19 mouse cellular contexts compared by ENCODE assay signal in genomic region chr7:30954036-30954435, GRCm38 (mm10). TPM values are rescaled to one million over a fixed set of nuclear protein-coding genes. Genes with fewer than 3 reads are reported as not detected.
DNase-seq lines count a peak whose midpoint lies in the region; ATAC-seq and TF ChIP-seq lines count a peak whose summit lies in the region.
"Had no signal": no experiment of that assay in that cellular context is flagged by ENCODE, and none has a peak within 500 bp of the region (broad histone marks: within the 10 kb centered on the region; RNA-seq: fewer than 3 reads in every experiment).

No protein-coding gene starts in this region.

- no peak for ATAC-seq in cerebellum, adult (ENCODE audit: insufficient number of reproducible peaks, low FRiP score, low TSS enrichment)
- ATAC-seq in liver, embryonic 12.5 days: no peak; the same call in 1 of the 2 replicates
- peak; percentile 32 for ATAC-seq in liver, embryonic 15.5 days (ENCODE audit: insufficient read depth)
- ATAC-seq in erythroid progenitor cell, adult 5-6 weeks (replicated peaks; ENCODE audit: low FRiP score, poor library complexity, severe bottlenecking): no peak
- ATAC-seq: forebrain, postnatal 0 days had no signal

- peaks cover 7% of the 10 kb centered on the region; the same call in 1 of the 2 replicates for H3K79me2 ChIP-seq in liver, adult 2 months (ENCODE audit: control insufficient read depth, insufficient read depth, low read length)

- H3K36me3 ChIP-seq in liver, adult 2 months (ENCODE audit: control insufficient read depth, insufficient read depth, low read length): peaks cover 23% of the 10 kb centered on the region
- peaks cover 75% of the 10 kb centered on the region for H3K36me3 ChIP-seq in liver, embryonic 12.5 days
- peaks cover 75% of the 10 kb centered on the region for H3K36me3 ChIP-seq in liver, embryonic 15.5 days (replicated peaks)

- H3K9ac ChIP-seq in liver, adult 2 months (ENCODE audit: low read depth, low read length): peak overlapping the region; percentile 55; the same call in 1 of the 2 replicates
- H3K9ac ChIP-seq in liver, embryonic 12.5 days: no peak overlapping the region
- H3K9ac ChIP-seq in liver, embryonic 15.5 days: no peak overlapping the region
- H3K9ac ChIP-seq: forebrain, postnatal 0 days; hindbrain, embryonic 15.5 days; midbrain, embryonic 12.5 days; neural tube, embryonic 12.5 days had no signal

- no peak overlapping the region for H3K4me2 ChIP-seq in liver, embryonic 12.5 days
- H3K4me2 ChIP-seq in liver, embryonic 15.5 days: no peak overlapping the region
- H3K4me2 ChIP-seq: hindbrain, embryonic 15.5 days; midbrain, embryonic 12.5 days; neural tube, embryonic 12.5 days had no signal

- peak; percentile 21 to 26 for DNase-seq in cerebellum, adult 2 months
- peak; percentile 98 for DNase-seq in liver, adult 2 months (ENCODE audit: extremely low read depth, low read depth, low spot score)
- peak; percentile 47 to 65 for DNase-seq in adrenal gland, adult 18-20 months (ENCODE audit: low spot score in 2 of 2)
- DNase-seq in left cerebral cortex, postnatal 36 days (ENCODE audit: low spot score in 2 of 2): no peak
- DNase-seq: forebrain, postnatal 0 days; kidney, adult 9 months; right cerebral cortex, adult 18-20 months; thymus, adult 18-20 months had no signal

- H3K4me3 ChIP-seq in cerebellum, adult 2 months (replicated peaks; ENCODE audit: insufficient read depth, low read depth, low read length): no peak overlapping the region
- no peak overlapping the region for H3K4me3 ChIP-seq in liver, adult 2 months (ENCODE audit: insufficient read depth, low read depth, low read length)
- no peak overlapping the region for H3K4me3 ChIP-seq in liver, embryonic 12.5 days
- no peak overlapping the region for H3K4me3 ChIP-seq in liver, embryonic 15.5 days (replicated peaks)
- H3K4me3 ChIP-seq: hindbrain, embryonic 15.5 days; midbrain, embryonic 12.5 days; neural tube, embryonic 12.5 days had no signal

- intact Hi-C loops in left cerebral cortex, postnatal 36 days (cut with DNase I): no loop called here

- TF ChIP-seq POLR2A in cerebellum, adult 2 months (IDR thresholded peaks at IDR 0.05; ENCODE audit: borderline replicate concordance, insufficient read depth, low read length): no peak
- no peak for TF ChIP-seq POLR2A in liver, adult 2 months (IDR thresholded peaks at IDR 0.05; ENCODE audit: extremely low read depth, insufficient read depth, low read length)

- no peak overlapping the region for H3K27ac ChIP-seq in cerebellum, adult 2 months (ENCODE audit: insufficient read depth, low read length)
- H3K27ac ChIP-seq in liver, adult 2 months (replicated peaks; ENCODE audit: insufficient read depth, low read depth, low read length): peak overlapping the region; percentile 87
- H3K27ac ChIP-seq in liver, embryonic 12.5 days: no peak overlapping the region
- H3K27ac ChIP-seq in liver, embryonic 15.5 days (replicated peaks): peak overlapping the region; percentile 21; the same call in 1 of the 2 replicates
- H3K27ac ChIP-seq: hindbrain, embryonic 15.5 days; midbrain, embryonic 12.5 days; neural tube, embryonic 12.5 days had no signal

- H3K4me1 ChIP-seq in cerebellum, adult 2 months (ENCODE audit: control insufficient read depth, insufficient read depth, low read length): peaks cover 17% of the 10 kb centered on the region
- peaks cover 38% of the 10 kb centered on the region for H3K4me1 ChIP-seq in liver, adult 2 months (ENCODE audit: control insufficient read depth, insufficient read depth, low read length)
- peaks cover 38% of the 10 kb centered on the region for H3K4me1 ChIP-seq in liver, embryonic 12.5 days
- peaks cover 46% of the 10 kb centered on the region for H3K4me1 ChIP-seq in liver, embryonic 15.5 days (replicated peaks)

- H3K27me3 ChIP-seq in cerebellum, adult 2 months (ENCODE audit: control insufficient read depth, insufficient read depth, low read length): no peaks in the 10 kb centered on the region
- H3K27me3 ChIP-seq in liver, adult 2 months (ENCODE audit: control insufficient read depth, insufficient read depth, low read length): no peaks in the 10 kb centered on the region
- no peaks in the 10 kb centered on the region for H3K27me3 ChIP-seq in liver, embryonic 12.5 days (replicated peaks)
- no peaks in the 10 kb centered on the region for H3K27me3 ChIP-seq in liver, embryonic 15.5 days
- H3K27me3 ChIP-seq: hindbrain, embryonic 15.5 days; midbrain, embryonic 12.5 days; neural tube, embryonic 12.5 days had no signal

- H3K9me3 ChIP-seq in liver, embryonic 12.5 days (replicated peaks): no peaks in the 10 kb centered on the region
- no peaks in the 10 kb centered on the region for H3K9me3 ChIP-seq in liver, embryonic 15.5 days (replicated peaks)
- H3K9me3 ChIP-seq: hindbrain, embryonic 15.5 days; midbrain, embryonic 12.5 days; neural tube, embryonic 12.5 days had no signal

- WGBS in cerebellum, adult 2 months: 38% methylated on average over 3 of the region's 3 CpGs
- 22% methylated on average over 3 of the region's 3 CpGs for WGBS in liver, adult 2 months
- WGBS in liver, embryonic 12.5 days (ENCODE audit: insufficient replicate concordance): 69% methylated on average over 3 of the region's 3 CpGs
- 71% methylated on average over 3 of the region's 3 CpGs for WGBS in liver, embryonic 15.5 days (ENCODE audit: insufficient replicate concordance)

- no peak for TF ChIP-seq CTCF in cerebellum, adult 2 months (IDR thresholded peaks at IDR 0.05; ENCODE audit: borderline replicate concordance, insufficient read depth, low read depth, low read length)
- no peak for TF ChIP-seq CTCF in liver, adult 2 months (IDR thresholded peaks at IDR 0.05; ENCODE audit: low read depth, low read length)

RNA-seq across cellular contexts. Expression of gene Usf2, which starts 2.6 kb away (rescaled TPM):
- polyA plus RNA-seq in cerebellum, adult 2 months (2012; rRNA removed): 226 and 230 TPM in 2 replicates
- total RNA-seq in liver, adult 2 months (2014; rRNA removed): 40.5 and 55.1 TPM in 2 replicates
- polyA plus RNA-seq in liver, adult 2 months (2012; rRNA removed): 160 and 161 TPM in 2 replicates
- 13.9 and 18.1 TPM in 2 replicates for polyA plus RNA-seq in liver, embryonic 12.5 days (2016; fragmentation: Nextera tagmentation; extraction: Ambion mirVana)
- total RNA-seq in adrenal gland, adult 18-20 months (2021): 100 to 1,000 TPM; 104 to 122 TPM
- polyA plus RNA-seq in liver, embryonic 15.5 days (2015; fragmentation: Nextera tagmentation; extraction: Ambion mirVana): 12.4 TPM in 2 replicates
- 75.9 and 78.6 TPM in 2 replicates for total RNA-seq in erythroid progenitor cell, adult 5-6 weeks (2015; ENCODE audit: low replicate concordance)
- 121 and 139 TPM in 2 replicates for total RNA-seq in erythroid progenitor cell, adult 5-6 weeks (2017; ENCODE audit: low replicate concordance)
- 100 to 1,000 TPM; 135 to 147 TPM for total RNA-seq in left cerebral cortex, postnatal 36 days (2021)

RNA-seq across cellular contexts. Expression of gene Hamp, which starts 10.2 kb away (rescaled TPM):
- polyA plus RNA-seq in cerebellum, adult 2 months (2012; rRNA removed): not detected in 2 replicates
- total RNA-seq in liver, adult 2 months (2014; rRNA removed): 1,191 and 3,227 TPM in 2 replicates
- polyA plus RNA-seq in liver, adult 2 months (2012; rRNA removed): 8,217 and 12,671 TPM in 2 replicates
- 0.38 TPM in 1 of 2 replicates, not detected in the other for polyA plus RNA-seq in liver, embryonic 12.5 days (2016; fragmentation: Nextera tagmentation; extraction: Ambion mirVana)
- total RNA-seq in adrenal gland, adult 18-20 months (2021): 1 to 10 TPM in 1 of 2 experiments, not detected in 1; 4.3 TPM
- polyA plus RNA-seq in liver, embryonic 15.5 days (2015; fragmentation: Nextera tagmentation; extraction: Ambion mirVana): 22.2 and 25.5 TPM in 2 replicates
- total RNA-seq in erythroid progenitor cell, adult 5-6 weeks (2015; ENCODE audit: low replicate concordance): not detected in 2 replicates
- total RNA-seq in erythroid progenitor cell, adult 5-6 weeks (2017; ENCODE audit: low replicate concordance): not detected in 2 replicates
- total RNA-seq in left cerebral cortex, postnatal 36 days (2021): not detected
- total RNA-seq: common myeloid progenitor, adult 5-6 weeks; forebrain, postnatal 0 days; layer of hippocampus, postnatal 10 days had no signal
- polyA plus RNA-seq: forebrain, postnatal 0 days; heart, embryonic 16.5 days; hindbrain, embryonic 15.5 days; midbrain, embryonic 12.5 days; neural tube, embryonic 12.5 days had no signal

RNA-seq across cellular contexts. Expression of gene Lsr, which starts 19.2 kb away (rescaled TPM):
- 9.2 and 9.4 TPM in 2 replicates for polyA plus RNA-seq in cerebellum, adult 2 months (2012; rRNA removed)
- total RNA-seq in liver, adult 2 months (2014; rRNA removed): 75.7 and 86.7 TPM in 2 replicates
- 289 and 362 TPM in 2 replicates for polyA plus RNA-seq in liver, adult 2 months (2012; rRNA removed)
- 27.3 and 28.2 TPM in 2 replicates for polyA plus RNA-seq in liver, embryonic 12.5 days (2016; fragmentation: Nextera tagmentation; extraction: Ambion mirVana)
- 10 to 100 TPM in 1 of 2 experiments, 1 to 10 TPM in 1; 6.8 to 19.1 TPM for total RNA-seq in adrenal gland, adult 18-20 months (2021)
- 28.1 and 31.2 TPM in 2 replicates for polyA plus RNA-seq in liver, embryonic 15.5 days (2015; fragmentation: Nextera tagmentation; extraction: Ambion mirVana)
- total RNA-seq in erythroid progenitor cell, adult 5-6 weeks (2015; ENCODE audit: low replicate concordance): not detected in 2 replicates
- 1.0 TPM in 1 of 2 replicates, not detected in the other for total RNA-seq in erythroid progenitor cell, adult 5-6 weeks (2017; ENCODE audit: low replicate concordance)
- 1 to 10 TPM; 7.0 to 9.8 TPM for total RNA-seq in left cerebral cortex, postnatal 36 days (2021)

RNA-seq across cellular contexts. Expression of gene Fam187b, which starts 19.6 kb away (rescaled TPM):
- polyA plus RNA-seq in cerebellum, adult 2 months (2012; rRNA removed): 0.13 and 0.29 TPM in 2 replicates
- 2.4 and 3.0 TPM in 2 replicates for total RNA-seq in liver, adult 2 months (2014; rRNA removed)
- 3.7 and 3.9 TPM in 2 replicates for polyA plus RNA-seq in liver, adult 2 months (2012; rRNA removed)
- 1.9 and 2.8 TPM in 2 replicates for polyA plus RNA-seq in liver, embryonic 12.5 days (2016; fragmentation: Nextera tagmentation; extraction: Ambion mirVana)
- total RNA-seq in adrenal gland, adult 18-20 months (2021): under 1 TPM; 0.61 to 0.66 TPM
- 2.4 and 3.4 TPM in 2 replicates for polyA plus RNA-seq in liver, embryonic 15.5 days (2015; fragmentation: Nextera tagmentation; extraction: Ambion mirVana)
- total RNA-seq in erythroid progenitor cell, adult 5-6 weeks (2015; ENCODE audit: low replicate concordance): not detected in 2 replicates
- not detected in 2 replicates for total RNA-seq in erythroid progenitor cell, adult 5-6 weeks (2017; ENCODE audit: low replicate concordance)
- total RNA-seq in left cerebral cortex, postnatal 36 days (2021): not detected
- total RNA-seq: common myeloid progenitor, adult 5-6 weeks had no signal

RNA-seq across cellular contexts. Expression of gene Hamp2, which starts 29.6 kb away (rescaled TPM):
- polyA plus RNA-seq in cerebellum, adult 2 months (2012; rRNA removed): not detected in 2 replicates
- total RNA-seq in liver, adult 2 months (2014; rRNA removed): 445 and 548 TPM in 2 replicates
- 6,798 and 9,385 TPM in 2 replicates for polyA plus RNA-seq in liver, adult 2 months (2012; rRNA removed)
- not detected in 2 replicates for polyA plus RNA-seq in liver, embryonic 12.5 days (2016; fragmentation: Nextera tagmentation; extraction: Ambion mirVana)
- 1 to 10 TPM in 1 of 2 experiments, not detected in 1; 3.4 TPM for total RNA-seq in adrenal gland, adult 18-20 months (2021)
- polyA plus RNA-seq in liver, embryonic 15.5 days (2015; fragmentation: Nextera tagmentation; extraction: Ambion mirVana): not detected in 2 replicates
- not detected in 2 replicates for total RNA-seq in erythroid progenitor cell, adult 5-6 weeks (2015; ENCODE audit: low replicate concordance)
- total RNA-seq in erythroid progenitor cell, adult 5-6 weeks (2017; ENCODE audit: low replicate concordance): not detected in 2 replicates
- not detected for total RNA-seq in left cerebral cortex, postnatal 36 days (2021)
- total RNA-seq: common myeloid progenitor, adult 5-6 weeks; forebrain, postnatal 0 days; gastrocnemius, postnatal 4 days; layer of hippocampus, postnatal 10 days had no signal
- polyA plus RNA-seq: forebrain, postnatal 0 days; heart, embryonic 16.5 days; hindbrain, embryonic 15.5 days; midbrain, embryonic 12.5 days; neural tube, embryonic 12.5 days had no signal

Comparison
In these comparisons a context has a peak if more than half of its experiments do, and no peak if none do; other contexts are left out.
1. H3K27ac ChIP-seq: peak in liver, adult 2 months (single experiment) and liver, embryonic 15.5 days (single experiment); none in cerebellum, adult 2 months (single experiment) and liver, embryonic 12.5 days (single experiment).
2. DNase-seq: peak in cerebellum, adult 2 months (2 of 2), liver, adult 2 months (single experiment) and adrenal gland, adult 18-20 months (2 of 2); none in left cerebral cortex, postnatal 36 days (0 of 2).
3. RNA of gene Hamp, which starts 10.2 kb away (total RNA-seq): 1,191 to 3,227 TPM in liver, adult 2 months; 4.3 TPM in adrenal gland, adult 18-20 months, not detected in erythroid progenitor cell, adult 5-6 weeks and not detected in left cerebral cortex, postnatal 36 days; every median in the first group is over 100 times any median in the second.